Mouse (Mus musculus): ENCODE results near the gene Ehf.

Ehf gene

DNA sequence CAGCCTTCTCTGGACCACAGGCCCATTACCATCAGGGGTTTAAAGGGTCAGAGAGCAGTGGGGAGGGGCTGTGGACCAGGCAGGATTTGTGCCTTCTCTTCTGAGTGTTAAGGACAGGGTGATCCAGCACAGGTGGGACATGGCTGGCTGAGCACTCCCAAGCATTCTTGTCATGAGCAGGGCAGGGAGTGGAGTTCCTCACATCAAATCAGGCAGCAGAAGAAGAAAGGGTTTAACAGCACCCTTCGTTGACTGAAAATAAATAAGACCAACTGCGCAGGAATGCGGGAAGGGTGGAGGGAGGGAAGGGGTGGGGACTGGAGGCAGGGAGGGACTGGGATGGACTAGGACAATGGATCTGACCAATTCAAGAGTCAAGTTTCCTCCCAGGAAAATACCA lies 8.6 kb downstream of the Ehf start:
- no peak for DNase-seq (ENCODE audit: low spot score in 2 of 2)

DNA sequence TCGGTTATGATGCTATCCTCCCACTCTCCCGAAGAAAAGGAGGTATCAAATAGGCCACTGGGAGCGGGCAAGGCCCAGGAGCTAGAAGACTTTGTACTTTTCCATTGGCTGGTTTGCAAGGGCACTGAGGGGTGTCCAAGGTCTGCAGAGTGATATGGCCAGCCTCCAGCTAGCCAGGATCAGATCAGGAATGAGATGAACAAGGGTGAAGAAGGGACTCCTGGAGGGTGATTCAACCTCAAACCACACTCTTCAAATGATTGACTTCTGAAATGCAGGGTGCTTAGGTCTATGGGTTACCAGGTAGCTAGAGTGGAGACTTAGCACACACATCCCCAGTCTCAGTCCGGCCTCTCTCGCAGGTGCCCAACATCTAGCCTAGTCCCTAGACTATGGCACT lies 9.3 kb downstream of the Ehf start:
- no peak for DNase-seq (ENCODE audit: low spot score in 2 of 2)

DNA sequence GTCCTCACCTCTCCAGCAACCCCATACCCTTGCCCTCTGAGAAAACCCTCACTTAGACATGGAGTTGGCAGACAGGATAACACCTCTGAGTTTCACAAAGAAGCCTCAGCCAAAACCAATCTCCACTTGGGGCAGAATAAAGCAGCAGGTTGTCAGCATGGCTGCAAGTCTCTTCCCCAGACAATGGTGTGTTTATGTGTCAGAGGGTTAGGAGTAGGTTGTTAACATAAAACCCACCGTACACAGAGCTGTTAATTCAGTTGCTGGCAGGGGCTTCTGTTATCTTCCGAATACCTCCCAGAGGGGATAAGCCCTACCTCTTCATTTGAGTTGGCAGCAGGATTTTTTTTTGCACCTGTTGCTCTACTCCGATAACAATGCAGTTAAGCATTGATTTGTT lies 9.9 kb downstream of the Ehf start:
- DNase-seq (ENCODE audit: low spot score in 2 of 2), result no peak

DNA sequence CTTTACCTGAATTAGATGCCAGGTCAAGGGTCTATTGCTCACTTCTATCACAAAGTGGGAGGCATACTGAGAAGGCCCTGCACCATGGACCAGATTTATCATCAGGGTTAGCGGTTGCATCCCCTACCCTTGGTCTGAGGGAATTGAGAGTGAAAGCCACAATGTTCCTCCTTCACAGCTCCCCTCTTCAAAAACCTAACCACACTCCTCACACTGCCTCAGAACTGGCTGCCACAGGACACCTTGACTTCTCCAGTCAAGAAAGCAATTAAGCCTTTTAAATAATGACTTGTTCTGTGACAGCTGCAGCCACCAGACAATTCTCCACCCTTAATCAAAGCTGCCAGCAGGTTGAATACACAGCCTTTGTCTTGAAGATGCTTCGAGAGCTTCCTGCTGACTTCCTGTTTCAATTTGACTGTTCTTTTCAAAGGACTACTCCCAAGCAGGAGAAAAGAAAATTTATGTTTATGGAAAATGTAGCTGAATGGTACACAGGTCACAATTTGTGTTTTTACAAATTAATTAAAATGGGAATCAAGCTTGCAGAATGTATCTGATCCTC lies 12.3 kb downstream of the Ehf start:
- DNase-seq (ENCODE audit: low spot score in 2 of 2), result no peak

DNA sequence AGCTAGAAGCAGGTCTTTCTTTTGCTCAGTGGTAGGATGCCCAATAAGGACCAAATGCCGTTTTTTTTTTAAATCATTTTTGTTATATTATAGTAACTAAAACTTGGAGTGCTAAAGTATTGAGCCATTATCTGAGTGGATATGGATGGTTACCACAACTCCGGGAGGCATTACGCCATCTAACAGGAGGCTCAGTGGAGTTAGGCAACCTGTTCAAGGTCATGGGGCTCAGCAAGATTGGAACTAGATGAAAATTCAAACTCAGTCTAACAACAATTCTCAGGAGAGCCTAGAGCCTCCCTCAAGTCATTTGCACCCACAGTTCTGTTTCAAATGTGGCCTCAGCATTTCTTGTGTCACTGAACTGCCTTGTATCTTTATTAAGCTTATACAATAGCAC lies 12.9 kb downstream of the Ehf start:
- DNase-seq (ENCODE audit: low spot score in 2 of 2), result no peak

DNA sequence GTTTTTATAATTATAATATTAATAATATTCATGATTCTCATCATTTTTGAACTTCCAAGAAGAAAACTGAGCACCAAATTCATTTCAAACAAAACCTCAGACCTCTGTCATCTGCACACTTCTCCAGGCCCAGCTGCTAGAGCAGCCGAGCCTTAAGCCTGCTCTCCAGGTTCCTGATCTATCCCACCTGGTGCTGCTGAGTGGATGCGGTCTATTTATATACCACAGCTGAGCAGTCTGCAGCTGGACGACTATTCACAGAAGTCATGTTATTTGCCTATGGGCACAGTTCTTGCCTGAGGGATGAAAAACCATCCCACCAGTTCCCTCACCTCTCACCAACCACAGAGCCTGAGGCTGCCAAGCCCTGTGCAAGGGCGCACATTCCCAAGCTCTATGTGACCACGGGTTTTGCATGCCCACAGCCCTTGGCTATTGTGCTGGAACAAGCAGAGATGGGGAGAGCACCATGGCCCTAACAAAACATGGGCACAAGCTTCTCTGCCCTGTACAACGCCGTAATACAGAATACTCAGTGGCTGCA lies 13.6 kb downstream of the Ehf start:
- DNase-seq (ENCODE audit: low spot score in 2 of 2), result no peak

DNA sequence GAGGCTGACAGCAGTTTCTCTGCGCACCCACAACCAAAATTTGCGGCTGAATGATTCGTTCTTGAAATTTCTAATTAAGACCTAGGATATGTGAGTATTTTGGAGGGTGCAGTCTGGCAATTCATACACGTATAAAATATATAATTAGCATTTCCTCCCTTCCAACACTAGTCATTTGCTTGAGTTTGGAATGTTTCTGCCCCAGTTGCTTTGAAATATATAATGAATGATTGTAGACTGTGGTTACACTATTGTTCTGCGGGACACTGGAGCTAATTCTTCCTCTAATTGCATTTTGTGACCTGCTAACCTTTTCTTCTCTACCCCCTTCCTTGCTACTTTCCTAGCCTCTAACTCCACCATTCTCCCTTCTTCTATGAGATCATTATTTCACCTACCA lies 15.4 kb downstream of the Ehf start:
- DNase-seq (ENCODE audit: low spot score in 2 of 2), result no peak

DNA sequence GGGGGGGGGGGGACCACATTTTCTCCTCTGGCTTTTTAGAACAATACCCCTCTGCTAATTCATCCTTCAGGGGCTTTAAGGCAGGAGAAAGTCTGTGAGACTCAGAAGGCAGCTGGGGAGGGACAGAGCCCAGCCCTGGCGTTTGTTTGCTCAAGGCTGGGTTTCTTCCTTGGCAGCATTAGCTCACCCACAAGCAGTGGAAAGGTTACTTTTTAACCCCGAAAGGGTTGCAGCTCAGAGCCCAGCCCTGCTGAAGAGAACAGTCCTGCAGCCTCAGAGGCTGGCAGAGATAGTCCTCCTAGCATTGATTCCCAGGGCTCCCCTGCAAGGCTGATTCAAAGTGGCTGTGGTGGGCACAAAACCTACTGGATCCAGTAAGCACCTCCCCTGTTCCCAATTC lies 17.5 kb downstream of the Ehf start:
- no peak for DNase-seq (ENCODE audit: low spot score in 2 of 2)

DNA sequence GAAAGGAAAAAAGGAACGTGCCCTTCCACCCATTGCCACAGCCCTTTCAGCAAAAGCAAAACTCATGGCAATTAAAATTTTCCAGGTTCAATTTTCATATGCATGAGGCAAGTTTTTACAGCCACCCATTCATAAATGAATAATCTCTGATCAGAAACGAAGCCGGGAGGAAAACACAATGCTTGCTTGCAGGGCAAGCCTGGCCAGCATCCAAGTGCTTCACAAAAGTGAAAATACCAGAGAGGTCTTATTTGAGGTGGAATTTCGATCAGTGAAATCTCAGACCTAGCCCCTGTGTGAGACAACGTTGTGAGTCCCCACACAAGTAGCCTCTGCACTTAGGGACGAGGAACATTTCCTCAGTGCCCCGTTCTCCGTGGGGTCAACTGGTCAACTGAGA lies 19.3 kb downstream of the Ehf start:
- no peak for DNase-seq (ENCODE audit: low spot score in 2 of 2)

DNA sequence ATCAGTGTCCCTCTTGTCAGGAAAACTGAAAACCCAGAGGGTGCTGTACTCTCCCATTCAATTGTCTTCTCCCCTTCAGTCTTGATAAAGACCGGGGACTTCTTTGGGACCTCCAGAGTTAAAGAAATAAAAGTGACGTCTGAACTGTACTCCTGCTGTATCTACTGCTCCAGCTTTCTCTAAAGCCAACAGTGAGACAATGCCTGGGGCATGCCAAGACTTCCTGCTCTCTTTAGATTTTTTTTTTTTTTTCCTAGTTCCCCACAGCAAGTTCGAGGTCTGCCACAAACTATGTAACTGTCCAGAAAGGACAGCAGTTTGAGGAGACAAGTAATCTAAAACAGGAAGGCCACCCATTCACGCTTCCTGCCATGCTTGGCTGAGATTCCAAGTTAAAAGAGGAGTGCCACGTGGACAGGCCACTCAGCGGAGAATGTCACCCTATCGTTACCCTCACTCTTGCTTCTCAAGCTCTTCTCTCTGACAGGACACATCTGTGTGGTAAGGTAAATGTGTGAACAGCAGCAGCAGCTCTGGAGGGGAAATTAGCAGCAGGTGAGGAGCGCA lies 20.8 kb downstream of the Ehf start:
- no peak for DNase-seq (ENCODE audit: low spot score in 2 of 2)

DNA sequence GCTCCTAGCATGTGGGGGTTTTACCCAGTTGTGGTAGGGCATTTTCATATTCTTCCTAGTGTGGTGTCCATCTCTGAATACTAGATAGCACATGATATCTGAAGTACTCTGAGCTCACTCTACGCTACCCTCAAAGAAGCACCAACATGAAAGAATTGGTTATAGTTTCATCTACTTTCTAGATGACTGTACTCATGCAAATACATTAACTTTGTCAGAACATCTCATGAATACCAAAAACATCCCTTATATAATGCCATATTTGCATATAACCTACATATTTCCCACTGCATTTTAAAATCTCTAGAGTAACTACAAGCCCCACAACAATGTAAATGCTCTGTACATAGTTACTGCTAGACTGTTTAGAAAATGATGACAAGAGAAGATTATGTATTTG lies 23.2 kb downstream of the Ehf start:
- no peak for DNase-seq (ENCODE audit: low spot score in 2 of 2)

DNA sequence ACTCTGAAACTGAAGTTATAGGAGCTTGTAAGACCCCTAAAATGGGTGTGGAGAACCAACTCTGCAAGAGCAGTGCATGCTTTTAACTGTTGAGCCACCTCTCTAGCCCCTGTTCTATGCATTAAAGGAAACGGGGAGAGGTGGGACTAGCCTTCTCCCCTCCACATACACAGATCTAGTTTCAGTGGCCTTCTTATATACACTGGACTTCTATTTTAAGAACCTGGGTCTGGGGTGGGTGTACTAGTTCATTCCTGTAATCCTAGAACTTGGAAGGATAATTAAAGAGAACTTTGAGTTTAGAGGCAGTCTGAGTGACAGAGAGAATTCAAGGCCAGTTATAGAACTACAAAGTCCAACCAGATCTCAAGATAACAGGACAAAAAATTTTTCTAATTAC lies 24.6 kb downstream of the Ehf start:
- DNase-seq (ENCODE audit: low spot score in 2 of 2), result no peak

DNA sequence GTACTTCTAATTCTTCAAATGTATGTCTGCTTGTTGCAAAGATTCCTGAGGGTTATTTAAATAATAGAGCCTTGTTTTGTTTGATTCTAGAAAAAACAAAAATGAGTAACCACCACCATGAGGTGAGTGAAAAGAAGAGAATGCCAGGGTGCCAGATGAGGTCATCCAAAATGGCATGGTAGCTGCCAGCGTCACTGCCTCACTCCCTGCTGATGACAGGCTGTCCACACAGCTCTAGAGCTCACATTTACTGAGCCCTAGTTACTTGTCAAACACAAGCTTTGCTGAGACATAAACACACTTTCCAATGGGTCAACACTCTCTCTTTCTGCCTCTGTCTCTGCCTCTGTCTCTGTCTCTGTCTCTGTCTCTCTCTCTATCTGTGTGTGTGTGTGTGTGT lies 25.3 kb downstream of the Ehf start:
- DNase-seq (ENCODE audit: low spot score in 2 of 2), result no peak

DNA sequence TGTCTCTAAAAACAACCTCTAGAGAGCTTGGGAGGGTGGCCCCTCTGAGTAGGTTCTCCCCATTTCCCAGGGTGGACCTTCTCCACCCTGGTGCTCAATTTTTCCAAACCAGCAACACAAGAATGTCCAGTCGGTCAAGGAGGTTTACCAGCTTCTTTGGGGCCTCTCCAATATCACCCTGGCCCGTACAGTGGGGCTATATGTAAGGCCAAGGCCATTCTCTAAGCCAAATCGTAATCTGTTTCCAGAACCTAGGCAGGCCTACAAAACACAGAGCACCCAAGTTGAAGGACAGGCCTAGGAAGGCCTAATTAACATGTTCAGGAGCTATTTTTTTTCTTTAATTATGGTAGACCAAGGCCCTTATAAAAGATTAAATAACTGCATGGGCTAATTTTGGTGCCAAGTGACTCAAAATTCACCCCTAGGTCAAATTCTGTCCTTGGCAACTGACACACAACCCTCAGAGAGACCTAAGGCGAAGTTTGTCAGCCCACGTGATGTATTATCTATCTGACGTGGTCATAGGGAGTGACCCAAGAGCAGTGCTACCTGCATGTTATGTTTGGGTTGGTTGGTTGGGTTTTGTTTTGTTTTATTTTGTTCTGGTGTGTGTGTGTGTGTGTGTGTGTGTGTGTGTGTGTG lies 27.6 kb downstream of the Ehf start:
- no peak for DNase-seq (ENCODE audit: low spot score in 2 of 2)

DNA sequence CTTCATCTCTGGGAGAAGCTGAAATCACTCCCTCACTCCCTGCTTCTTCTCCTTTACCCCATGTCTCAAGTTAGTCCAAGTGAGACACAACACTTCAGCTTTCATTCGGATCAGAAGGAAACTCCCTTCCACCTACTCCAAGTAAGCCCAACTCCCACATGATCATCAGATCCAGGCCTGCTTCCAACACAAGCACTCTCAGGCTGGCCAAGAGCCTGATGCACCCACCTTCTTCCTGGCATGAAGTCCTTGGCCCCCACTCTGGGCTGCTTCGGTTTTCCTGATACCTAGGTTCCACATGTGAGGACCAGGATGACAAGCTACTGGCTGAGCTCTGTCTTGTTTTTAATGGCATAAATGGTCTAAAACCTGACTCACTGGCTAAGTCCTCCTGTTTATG lies 28.3 kb downstream of the Ehf start:
- DNase-seq (ENCODE audit: low spot score in 2 of 2), result no peak

DNA sequence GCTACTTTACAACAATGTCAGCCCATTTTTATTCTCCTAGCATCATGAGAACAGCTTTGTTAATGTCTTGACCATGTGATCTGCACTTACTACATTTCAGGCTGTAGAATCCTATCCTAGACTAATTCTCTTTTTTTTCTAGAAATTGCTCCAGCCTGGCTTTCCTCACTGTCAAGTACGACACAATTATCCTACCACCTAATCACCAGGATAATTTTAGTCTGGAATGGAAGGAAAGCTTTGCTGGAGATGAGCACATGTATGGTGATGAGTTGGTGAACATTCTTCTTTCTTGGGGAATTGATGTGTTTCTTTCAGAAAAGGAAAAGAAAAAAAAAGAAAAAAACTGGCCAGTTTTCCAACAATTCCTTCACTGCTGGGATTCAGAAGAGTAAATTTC lies 28.8 kb downstream of the Ehf start:
- DNase-seq (ENCODE audit: low spot score in 2 of 2), result no peak

DNA sequence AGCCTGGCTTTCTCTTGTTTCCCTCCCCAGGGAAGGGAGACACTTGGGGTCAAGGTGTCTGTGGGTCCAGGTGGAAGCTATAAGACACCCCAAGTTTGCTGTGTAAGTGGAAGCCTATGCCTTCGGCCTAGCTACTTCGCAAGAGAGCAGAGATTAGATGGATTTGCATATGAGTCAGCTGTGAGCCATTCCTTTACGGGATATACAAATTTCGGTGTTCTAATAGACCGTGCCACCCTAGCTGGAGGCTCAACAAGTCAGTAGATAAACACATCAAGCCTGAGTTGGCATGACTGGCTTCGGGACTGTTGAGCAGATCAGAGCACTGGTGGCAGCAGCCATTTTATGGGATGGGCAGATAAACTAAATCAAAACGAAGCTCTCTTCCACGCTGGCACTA lies 31.6 kb downstream of the Ehf start:
- no peak for DNase-seq (ENCODE audit: low spot score in 2 of 2)

DNA sequence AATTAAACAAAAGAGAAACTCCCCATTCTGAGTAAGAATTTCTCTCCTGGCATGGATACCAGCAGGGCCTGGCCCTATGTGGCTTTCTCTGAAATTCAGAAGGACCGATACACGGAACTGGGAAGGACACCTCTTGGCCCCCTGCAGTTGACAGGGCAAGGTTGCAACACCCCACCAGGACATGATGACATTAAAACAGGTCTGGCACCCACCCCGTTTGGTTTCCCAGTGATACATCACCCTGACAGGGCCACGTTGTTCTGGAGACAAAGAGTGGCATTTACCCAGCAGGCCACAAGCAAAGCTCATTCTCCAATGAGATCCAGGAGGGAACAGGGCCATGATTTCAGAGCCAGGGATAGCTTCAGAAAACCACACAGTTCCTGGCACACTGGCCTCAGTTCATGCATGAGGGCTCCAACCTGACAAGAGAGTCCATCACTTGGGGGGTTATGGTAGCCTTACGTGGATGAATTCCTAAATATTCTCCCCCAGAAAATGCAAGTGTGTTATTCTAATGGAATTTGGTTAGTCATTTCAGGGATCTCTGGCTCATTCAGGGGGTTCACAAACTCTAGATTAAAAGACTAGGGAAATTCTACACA lies 32.4 kb downstream of the Ehf start:
- no peak for DNase-seq (ENCODE audit: low spot score in 2 of 2)

DNA sequence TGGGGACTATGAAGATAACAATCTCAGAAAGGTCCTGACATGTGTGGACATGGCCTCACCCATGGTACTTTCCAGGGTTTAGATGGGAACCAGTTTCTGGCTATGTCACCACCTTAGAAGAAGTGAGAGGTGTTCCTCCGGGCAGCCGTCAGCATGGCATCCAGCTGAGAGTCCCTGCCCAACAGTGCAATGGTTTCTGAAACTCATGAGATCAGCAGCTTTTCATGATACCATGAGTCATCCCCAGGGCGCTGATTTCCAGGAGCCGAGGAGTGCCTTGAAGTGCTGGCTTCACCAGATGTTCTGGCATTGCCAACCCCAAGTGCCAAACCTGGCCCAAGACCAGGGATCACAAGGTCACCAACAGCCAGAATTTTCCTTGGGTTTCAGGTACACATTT lies 64.0 kb downstream of the Ehf start:
- no peak for DNase-seq (ENCODE audit: low spot score in 2 of 2)

DNA sequence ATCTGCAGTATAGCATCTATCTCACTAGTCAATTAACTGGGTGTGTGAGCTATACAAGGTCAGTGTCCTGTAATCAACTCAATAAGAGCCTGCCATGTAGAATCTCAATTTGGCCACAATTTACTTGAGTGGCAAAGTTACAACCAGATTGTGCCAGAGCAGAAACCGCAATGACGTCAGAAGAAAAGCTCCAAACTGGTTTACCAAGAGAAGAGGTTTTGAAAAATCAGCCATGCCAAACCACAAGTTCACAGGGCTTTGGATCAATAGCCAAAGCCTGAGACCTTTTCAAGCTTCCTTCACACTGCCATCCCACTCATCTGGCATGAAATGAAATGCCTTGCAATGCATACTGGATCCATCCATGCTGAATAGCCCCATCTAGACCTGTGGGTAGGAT lies 76.3 kb downstream of the Ehf start:
- DNase-seq (ENCODE audit: low spot score in 2 of 2), result no peak

DNA sequence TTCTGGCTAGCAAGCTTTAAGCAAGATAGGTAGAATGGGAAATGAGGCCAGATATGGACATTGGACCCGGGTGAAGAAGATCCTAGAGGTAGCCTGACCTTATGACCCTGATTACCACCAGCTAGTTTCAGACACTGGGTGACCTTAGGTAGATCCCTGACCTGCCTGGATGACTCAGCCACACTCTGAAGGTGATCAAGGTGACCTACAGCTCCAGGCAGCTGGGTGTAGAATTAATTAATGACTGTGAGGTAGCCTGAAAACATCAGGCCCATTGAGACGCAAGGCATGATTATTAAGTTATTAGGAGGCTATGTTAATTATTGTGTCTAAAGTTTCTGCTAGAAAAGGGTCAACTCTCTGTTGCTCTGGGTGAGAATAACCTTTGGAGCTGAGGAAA lies 82.2 kb downstream of the Ehf start:
- DNase-seq (ENCODE audit: low spot score in 2 of 2), result no peak

DNA sequence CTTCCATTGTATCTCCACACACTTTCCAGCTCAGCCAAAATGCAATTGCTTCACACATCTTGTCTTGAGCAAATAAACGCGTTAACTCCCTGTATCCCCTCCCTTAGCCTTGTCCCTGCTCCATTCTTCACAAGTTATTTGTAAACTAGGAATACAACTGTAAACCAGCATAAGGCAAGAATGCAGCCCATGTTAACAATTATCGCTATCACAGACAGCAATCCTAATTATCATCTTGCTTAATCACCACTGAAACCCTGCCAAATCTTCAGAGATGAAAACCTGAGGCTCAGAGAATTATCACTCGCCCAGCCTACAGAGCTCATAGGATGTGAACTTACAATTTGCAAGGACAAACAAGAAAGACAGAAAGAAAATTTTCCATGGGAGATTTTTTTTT lies 84.8 kb downstream of the Ehf start:
- no peak for DNase-seq (ENCODE audit: low spot score in 2 of 2)

DNA sequence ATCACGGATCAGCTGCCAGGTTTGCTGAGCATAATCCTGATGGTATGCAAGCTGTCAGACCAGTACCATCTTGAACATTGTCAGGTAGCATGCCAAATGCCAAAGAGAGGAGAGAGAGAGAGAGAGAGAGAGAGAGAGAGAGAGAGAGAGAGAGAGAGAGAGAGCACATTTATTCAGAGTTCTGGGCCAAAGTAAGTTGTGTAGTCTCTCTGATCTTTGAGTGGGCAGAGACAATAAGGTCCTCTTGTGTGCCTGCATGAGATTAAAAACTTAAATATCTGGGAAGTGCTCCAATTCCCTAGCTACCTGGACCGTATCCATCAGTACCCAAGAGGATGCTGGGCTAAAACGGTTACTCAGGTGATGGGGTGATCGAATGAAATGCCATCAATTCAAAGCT lies 87.3 kb downstream of the Ehf start:
- DNase-seq (ENCODE audit: low spot score in 2 of 2), result no peak
